Mouse (Mus musculus) granulocyte monocyte progenitor cell, adult 5-6 weeks (primary cell): ENCODE data around the gene Fam168b. TPM values are rescaled to one million over a fixed set of nuclear protein-coding genes. Genes with fewer than 3 reads are reported as not detected.

Source experiments
- ATAC-seq: replicated peaks from 2 replicates; pipeline ENCODE4 v1.8.0; 2016; ENCODE audit warnings: mild to moderate bottlenecking, moderate TSS enrichment, inconsistent platforms; ENCODE audit not compliant: poor library complexity, severe bottlenecking
- total RNA-seq, 2 experiments: library from RNA; stranded (forward) in 1 of 2; stranded (reverse) in 1 of 2; fragments of 200-712, 200-1000 nt in 1 of 2; fragments of >200 nt in 1 of 2; fragmentation: Nextera tagmentation in 1 of 2; gene quantifications; 2 replicates each; pipeline ENCODE4 v1.2.3; 2014 to 2017

The Fam168b gene
- total RNA-seq, 2 experiments from 2014 or later = 55.5 to 59.6 TPM

DNA sequence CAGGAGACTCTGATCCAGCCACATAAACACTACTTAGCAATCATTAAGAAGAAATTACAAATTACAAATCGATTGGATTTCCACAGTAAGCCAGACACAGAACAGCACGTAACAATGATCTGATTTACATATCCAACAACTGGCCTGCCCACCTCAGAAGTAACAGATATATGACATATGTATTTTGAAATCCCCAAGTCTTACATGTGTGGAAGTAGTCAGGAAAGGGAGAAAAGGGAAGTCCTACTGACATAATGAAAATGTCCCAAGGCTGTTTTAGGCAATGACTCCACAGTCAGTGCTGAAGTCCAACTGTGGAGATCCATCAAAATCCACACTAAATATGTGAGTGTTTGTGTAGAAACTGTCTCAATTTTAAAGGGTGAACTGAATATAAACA, 21.5 kb downstream of the Fam168b start:
- peak; percentile 86 for ATAC-seq

DNA sequence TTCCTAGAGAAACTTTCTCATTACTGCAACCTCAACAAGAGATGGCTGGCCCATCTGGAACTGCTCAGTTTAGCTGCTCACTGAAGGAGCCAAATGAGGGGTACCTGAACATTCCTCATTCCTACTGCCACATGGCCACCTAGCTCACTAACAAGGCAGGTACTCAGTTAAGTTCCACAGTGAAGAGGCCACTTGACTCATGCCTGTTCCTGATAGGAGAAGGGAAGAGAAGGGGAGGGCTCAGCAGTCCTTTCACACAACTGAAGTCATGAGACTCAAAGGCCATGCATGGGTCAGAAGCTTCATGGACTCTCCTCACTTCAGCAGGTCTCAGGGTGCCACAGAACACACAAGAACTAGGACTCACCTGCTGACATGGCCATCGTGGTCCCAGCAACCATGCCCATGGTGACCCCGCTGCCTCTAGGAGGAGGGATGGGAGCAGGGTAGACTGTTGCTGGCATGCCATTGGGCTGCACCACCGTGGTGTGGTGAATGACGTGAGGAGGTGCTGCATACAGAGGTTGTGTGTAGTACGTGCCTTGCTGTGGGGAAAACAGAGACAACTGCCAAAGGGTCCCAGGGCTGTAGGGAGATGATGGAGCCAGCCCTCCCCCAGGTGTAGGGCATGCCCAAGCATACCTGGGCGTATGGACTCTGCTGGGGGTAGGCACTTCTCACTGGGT, 23.5 kb downstream of the Fam168b start:
- ATAC-seq = no peak

DNA sequence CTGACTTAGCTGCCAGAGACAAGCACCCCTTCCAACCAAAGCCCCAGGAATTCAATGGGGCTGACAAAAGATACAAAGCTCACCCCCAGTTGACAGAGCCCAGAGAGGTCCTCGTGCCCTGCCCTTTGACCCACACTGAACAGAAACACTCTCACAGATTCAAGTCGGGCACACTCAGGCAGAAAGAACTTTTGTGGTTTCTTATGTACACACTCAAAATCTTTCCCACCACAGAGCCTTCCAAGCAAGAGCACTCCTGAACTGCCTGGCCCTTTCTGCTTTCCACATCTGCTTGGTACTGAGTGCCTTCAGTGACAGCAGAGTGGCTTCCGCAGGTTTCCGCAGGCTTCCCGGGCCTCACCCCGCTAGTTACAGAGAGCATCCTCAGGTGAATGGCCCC, 27.0 kb downstream of the Fam168b start:
- ATAC-seq = no peak

DNA sequence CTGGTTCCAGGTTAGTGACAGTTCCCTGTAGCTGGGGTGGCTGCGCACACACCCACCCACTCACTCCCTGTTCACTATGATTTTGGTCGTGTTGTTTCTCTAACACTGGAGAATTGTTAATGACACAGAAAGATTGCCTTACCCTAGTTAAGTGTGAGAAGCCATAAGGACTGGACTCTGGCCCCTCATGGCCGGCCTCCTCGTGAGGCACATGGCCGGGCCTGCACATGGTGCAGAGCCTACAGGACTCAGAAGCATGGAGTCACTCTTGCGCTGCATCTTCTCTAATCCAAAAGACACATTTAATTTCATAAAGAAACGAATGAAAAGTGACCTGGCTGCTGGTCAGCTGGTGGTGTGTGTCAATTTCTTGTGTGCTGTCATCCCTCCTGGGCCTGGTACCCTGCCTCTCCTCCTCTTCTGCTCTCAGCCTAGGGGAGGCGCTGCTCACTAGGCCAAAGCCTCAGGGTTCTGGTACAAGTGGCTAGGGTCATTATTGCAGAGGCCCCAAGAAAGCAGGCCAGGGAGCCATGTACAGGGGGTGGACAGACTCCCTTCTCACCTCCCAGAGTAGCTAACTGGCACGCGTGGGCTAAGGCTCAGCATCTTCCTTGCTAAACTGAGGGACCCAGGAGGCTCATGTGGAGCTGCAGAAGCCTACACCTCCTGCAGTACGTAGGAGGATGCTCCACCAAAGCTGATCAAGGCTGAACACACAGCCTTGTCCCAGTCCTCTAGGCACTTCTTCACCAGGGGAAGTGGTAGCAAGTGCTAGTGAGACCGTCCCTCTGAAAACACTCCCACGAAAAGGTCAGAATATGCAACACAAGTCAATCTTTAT, 30.2 kb downstream of the Fam168b start:
- ATAC-seq = no peak

DNA sequence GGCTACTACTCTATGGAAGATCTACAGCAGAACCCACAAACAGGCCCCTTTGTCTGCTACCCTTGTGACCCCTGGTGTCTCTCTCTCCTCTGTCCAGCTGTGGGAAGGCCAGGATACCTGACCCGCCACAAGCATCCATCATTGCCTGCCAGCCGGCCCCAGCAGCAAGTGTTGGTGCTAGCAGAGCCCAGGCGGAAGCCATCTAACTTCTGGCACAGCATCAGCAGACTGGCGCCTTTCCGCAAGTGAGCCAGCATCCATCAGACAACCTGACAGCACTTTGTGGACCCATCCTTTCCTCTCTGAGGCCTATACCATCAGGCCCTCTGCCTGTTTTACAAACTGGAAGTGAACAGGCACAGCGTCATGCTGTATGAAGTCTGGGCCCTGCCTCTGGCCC, 31.3 kb downstream of the Fam168b start:
- no peak for ATAC-seq

DNA sequence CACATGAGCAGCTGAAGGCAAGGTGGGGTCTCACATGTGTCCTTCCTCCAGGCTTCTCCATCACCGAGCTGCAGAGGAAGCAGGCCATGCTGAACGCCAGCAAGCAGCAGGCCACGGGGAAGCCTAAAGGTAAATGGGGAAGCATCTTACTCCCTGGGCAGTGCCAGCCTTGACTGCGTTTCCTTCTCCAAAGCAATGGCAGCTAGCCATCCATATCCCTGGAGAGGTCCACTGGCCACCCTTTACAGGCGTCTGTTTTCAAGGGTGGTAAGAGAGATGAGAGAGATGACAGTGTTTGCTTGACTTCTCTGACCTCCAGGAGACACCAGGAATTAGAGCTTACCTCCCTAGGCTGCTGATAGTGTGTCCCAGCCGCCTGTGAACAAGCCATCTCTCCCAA, 31.8 kb downstream of the Fam168b start:
- ATAC-seq = no peak

DNA sequence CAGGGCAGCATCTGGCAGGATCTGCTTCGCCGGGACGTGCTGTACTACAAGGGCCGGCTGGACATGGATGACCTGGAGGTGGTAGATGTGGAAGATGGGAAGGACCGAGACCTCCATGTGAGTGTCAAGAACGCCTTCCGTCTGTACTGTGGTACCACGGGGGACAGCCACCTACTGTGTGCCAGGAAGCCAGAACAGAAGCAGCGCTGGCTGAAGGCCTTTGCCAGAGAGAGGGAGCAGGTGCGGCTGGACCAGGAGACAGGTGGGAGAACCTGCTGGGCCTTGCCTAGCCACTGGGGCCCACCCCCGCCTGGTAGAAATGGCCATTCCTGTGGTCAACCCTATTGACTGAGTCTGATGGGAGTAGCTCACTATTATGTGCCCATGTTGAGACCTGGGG, 32.6 kb downstream of the Fam168b start:
- ATAC-seq = no peak

DNA sequence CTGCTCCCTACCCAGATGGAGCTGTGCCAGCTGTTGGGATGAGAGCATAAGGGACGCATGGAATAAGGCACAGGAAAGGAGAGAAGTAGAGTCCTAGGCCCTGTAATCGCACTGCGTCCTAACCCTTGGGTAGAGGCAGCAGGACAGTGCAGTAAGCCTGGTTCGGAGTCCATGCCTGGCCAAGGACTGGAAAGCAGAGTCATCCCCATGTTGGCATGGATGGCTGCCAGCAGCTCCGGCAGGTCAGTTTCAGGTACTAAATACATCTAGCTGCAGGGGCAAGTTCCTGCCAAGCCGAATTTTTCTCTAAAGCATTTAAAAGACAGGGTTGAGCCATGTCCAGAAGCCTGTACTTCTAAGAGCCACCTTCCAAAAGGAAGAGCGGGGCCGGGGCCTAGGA, 34.4 kb downstream of the Fam168b start:
- no peak for ATAC-seq

DNA sequence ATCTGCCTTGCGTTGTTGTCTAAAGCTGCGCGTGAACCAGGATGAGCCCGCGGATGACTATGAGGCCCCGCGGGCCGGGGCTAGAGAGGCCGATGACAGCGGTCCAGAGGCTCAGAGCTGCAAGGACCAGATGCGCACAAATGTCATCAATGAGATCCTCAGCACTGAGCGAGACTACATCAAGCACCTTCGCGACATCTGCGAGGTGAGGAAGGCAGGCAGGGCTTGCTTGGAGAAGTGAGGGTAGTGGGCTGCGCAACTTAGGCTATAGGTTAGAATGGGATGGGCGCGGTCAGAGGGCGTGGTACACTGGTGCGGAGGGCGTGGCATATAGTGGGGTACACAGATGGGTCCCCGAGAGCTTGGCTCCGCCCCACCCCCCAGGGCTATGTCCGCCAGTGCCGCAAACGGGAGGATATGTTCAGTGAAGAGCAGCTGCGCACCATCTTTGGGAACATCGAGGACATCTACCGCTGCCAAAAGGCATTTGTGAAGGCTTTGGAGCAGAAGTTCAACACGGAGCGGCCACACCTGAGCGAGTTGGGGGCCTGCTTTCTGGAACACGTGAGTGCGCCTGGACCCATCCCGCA, 36.8 kb downstream of the Fam168b start:
- ATAC-seq = no peak

DNA sequence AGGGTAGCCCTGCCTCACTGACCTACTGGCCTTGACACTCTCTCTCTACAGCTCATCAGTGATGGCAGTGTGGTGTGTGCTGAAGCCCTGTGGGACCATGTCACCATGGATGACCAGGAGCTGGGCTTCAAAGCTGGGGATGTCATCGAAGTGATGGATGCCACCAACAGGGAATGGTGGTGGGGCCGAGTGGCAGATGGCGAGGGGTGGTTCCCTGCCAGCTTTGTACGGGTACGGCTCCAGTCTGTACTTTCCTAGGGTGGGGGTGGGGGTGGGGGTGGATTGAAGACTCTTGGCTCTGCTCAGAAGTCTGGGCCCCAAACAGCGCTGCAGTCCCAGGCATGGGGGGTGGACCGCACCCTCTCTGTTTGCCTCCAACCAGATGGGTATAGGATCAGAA, 38.0 kb downstream of the Fam168b start:
- ATAC-seq = no peak

DNA sequence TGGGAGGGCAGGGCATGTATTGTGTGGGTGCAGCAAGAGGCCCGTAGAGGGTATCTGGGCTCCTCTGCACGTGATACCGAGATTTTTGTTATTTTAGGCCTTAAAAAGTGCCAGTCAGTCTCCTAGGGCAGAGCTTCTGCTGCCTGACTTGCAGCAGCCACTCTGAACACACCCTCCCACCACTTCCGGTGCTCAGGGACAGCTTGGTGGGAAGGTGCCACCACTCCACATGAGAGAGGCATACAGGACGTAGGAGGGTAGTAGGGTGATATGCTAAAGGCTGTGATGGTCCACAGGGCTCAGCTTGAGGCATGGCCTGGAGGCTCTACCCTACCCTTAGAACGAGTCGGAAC, 40.6 kb downstream of the Fam168b start:
- ATAC-seq = peak; percentile 58

DNA sequence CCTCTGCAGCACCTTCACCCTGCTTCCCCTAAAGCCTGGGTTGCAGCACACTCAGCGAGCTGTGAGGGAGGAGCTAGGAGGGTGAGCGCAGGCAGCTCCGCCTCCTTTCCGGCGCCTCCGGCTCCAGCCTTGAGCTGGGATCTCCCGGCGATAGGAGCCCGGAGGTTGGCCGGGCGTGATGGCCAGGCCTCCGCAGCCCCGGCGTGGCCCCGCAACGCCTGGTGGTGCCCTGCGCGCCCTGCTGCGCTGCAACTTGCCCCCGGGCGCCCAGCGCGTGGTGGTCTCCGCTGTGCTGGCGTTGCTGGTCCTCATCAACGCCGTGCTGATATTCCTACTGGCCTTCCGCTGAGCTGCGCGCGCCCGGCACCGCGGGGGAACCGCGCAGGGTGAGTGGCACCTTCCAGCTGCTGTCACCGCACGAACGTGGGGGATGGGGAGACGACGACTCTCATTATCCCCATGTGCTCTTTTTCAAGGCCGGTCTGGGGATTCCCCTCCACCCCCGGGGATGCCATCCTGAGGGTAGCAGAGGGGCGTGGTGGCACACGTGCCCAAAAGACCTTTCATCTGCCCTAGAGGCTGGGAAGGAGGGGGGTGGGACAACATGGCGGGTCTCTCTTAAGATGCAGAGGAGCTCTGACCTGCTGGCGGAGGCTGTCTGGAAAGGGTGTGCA, 41.1 kb downstream of the Fam168b start:
- ATAC-seq = peak; percentile 81

DNA sequence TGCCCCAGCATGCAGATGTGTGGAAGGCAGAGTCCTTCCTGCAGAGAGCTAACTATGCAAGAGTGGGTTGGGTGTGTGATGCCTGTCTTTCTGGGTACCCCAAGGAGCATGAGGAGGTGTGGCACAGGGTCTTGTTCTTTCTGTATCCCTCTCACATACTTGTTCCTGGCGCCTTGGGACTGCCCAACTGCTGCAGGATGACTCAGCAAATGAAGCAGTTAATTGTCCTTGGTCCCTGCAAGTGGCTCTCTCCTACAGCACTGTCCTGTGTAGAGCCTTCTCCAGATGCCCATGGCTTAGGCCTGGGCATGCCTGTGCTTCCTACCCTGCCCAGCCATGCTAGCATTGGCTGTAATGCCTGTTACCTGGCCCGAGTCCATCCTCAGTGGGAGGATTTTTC, 43.7 kb downstream of the Fam168b start:
- ATAC-seq = no peak

DNA sequence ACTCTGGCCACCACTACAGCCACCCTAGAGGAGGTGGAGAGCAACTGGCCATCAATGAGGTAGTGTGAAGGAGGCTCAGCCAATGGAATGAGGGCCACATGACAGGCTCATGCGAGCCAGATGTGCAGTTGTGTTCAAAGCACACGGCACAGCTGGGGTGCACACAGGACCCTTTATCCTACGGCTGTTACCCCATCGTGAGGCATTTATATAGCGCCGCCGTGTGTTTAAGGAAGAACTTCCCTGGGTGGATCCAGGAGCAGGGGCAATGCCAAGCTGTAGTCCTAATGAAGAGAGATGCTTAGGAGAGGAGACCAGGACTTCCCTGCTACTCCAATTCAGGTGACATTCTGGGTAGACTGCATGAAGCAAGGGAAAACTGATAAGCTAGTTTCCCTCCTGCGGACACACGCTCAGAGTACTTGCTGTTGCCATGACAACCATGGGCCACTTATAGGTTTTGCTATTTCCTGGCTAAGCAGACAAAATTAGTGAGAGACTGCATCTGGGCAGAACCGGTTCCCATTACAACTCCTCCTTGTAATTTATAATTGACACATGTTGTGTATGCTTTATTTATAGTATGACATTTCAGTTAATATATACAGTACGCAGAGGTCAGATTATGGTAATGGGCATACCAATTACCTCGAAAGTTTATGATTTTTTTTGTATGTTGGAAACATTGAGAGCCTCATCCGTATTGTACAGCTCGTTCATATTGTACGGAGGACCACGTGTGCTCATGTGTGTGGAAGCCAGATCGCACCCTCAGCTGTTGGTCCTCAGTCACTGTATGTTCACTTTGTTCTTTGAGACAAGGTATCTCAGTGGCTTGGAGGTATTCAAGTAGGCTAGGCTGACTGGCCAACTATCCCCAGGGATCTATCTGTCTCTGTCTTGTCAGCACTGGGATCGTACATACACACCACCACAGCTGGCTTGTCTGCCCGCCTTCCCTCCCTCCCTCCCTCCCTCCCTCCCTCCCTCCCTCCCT, 49.3 kb downstream of the Fam168b start:
- ATAC-seq = no peak

DNA sequence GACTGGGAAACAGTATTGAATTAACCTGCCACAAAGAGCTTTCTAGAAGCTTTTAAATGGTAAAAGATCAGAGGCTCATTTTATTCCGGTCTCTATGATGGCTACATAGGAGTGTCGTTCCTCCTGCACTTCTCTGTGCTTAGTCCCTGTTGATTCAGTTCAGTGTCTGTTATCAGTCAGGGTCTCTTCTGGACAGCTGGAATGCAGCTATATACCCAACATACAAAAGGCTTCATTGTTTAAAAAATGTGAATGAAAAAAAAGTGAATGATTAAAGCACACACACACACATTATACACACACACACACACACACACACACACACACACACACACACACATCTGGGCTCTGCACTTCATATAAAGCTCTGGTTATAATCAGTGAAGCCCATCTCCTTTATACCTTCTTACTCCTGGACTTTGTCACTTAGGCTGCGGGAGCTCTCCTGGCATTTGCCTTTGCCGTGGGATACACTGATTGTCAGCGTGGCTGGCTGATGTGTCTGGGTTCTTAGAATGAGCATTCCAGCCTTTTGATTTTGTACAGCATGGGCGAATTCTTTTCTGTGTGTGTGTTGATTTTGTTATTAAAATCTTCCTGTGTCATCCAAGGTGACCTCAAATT, 59.2 kb downstream of the Fam168b start:
- no peak for ATAC-seq

DNA sequence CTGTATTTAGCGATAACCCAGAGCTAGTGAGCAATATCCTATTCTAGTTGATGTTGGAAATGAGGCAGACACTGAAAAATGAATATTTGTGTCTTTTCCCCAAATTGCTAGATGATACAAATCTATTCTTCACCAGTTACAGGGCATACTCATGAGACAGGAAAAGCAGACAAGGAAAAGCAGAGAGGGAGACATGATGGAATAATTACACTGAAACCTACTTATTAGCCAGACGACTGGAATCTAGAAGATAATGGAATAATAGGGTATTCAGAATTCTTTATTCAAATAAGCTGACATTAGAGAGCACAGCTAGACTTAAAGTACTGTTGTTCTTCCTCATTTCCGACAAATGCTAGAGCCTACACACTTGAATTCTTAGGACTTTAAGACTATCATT, 67.0 kb downstream of the Fam168b start:
- no peak for ATAC-seq

DNA sequence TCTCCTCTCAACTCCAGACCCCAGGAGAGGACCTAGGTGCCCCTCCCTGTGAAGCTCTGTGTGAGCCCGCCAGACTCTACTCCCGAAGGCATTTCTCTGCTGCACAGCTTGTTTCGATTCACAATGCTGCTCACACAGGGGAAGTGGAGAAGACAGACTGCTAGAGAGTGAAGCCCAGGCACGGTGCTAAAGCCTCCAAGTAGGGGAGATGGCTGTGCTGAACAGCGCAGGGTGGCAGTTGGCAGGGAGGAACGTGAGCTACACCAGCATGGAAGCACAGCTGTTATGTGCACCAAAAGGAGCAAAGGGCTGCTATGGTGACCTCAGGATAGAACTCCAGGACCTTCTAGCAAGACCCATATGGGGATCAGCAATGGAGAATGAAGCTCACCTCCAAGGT, 74.0 kb downstream of the Fam168b start:
- ATAC-seq = no peak

DNA sequence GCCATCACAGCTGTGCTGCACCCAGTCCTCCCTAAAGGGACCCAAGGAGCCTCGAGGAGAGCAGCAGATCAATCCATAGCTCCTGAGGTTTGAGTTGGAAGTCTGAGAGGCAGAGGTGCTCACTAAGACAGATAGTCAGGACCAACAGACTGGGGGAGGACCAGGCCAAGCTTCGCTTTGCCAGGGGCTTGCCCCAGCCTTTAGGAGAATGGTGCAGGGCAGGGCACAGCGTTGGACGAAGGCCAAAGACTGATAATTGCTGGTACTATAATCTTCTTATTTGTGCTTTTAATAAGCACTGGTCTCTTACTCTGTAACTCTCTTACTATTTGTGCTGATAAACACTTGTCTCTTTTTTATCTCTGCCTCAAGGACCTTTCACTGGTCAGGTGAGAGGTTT, 75.0 kb downstream of the Fam168b start:
- no peak for ATAC-seq

DNA sequence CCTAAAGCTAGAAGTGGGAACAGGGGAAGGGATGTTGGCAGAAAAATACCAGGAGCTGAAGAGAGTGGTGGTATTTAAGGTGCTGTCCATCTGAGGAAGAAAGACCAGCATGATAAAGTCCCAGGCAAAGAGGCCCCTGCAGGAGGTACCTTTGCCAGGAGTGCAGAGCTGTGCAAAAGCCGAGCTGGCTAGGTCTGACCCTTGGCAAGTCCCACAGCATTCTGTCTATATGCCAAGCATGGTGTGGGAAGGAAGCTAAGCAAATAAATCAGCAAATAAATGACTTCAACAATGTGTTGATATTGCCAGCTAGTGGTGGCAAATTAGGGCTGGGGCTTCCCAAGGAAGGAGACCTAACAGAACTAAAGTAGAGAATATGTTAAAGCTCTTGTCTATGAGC, 76.0 kb downstream of the Fam168b start:
- ATAC-seq = no peak
